Mouse (Mus musculus) cerebellum, postnatal 36 days (tissue): Measurements from ENCODE around the gene Tacr1.
"Not testable (repeated sequence)": the region's sequence is repeated elsewhere in the genome, so short reads cannot be mapped to it uniquely, and the experiment has no call there.

Experiments used
- DNase-seq, 2 experiments: peaks; one replicate each; pipeline ENCODE4 v3.0.0; 2021 to 2022; ENCODE audit warnings: mixed read lengths in 2 of 2

The Tacr1 gene

GRCm38 (mm10) chr6:82401595-82402451 is at the start of gene Tacr1:
Gene Tacr1, plus strand, starts transcription at chr6:82402334.
- DNase-seq: peak; percentile 25 to 28

GRCm38 (mm10) chr6:82376144-82376543 is 26.0 kb upstream of the Tacr1 start:
- no peak for DNase-seq

- DNase-seq: no peak
Observed at GRCm38 (mm10) chr6:82383556-82383955, 18.6 kb upstream of the Tacr1 start.

GRCm38 (mm10) chr6:82402501-82403495 is 664 bp downstream of the Tacr1 start:
- peak; percentile 28 to 34 for DNase-seq

- DNase-seq: no peak
Observed at GRCm38 (mm10) chr6:82418367-82418766, 16.2 kb downstream of the Tacr1 start.

GRCm38 (mm10) chr6:82420222-82420621 is 18.1 kb downstream of the Tacr1 start:
- DNase-seq: no peak

- DNase-seq: no peak
Observed at GRCm38 (mm10) chr6:82428890-82429289, 26.8 kb downstream of the Tacr1 start.

GRCm38 (mm10) chr6:82429766-82430165 is 27.6 kb downstream of the Tacr1 start:
- no peak for DNase-seq

GRCm38 (mm10) chr6:82437174-82437573 is 35.0 kb downstream of the Tacr1 start:
- DNase-seq: no peak

GRCm38 (mm10) chr6:82452206-82453095 is 50.3 kb downstream of the Tacr1 start:
- DNase-seq: not testable (repeated sequence)

- DNase-seq: no peak
Observed at GRCm38 (mm10) chr6:82455245-82455644, 53.1 kb downstream of the Tacr1 start.

GRCm38 (mm10) chr6:82457163-82457763 is 55.1 kb downstream of the Tacr1 start:
- no peak for DNase-seq

GRCm38 (mm10) chr6:82458762-82459389 is 56.7 kb downstream of the Tacr1 start:
- DNase-seq: no peak

- DNase-seq: no peak
Observed at GRCm38 (mm10) chr6:82463171-82463570, 61.0 kb downstream of the Tacr1 start.

- DNase-seq: no peak
Observed at GRCm38 (mm10) chr6:82474477-82474876, 72.3 kb downstream of the Tacr1 start.

- DNase-seq: no peak
Observed at GRCm38 (mm10) chr6:82483842-82484241, 81.7 kb downstream of the Tacr1 start.

GRCm38 (mm10) chr6:82494481-82494880 is 92.3 kb downstream of the Tacr1 start:
- DNase-seq: no peak

- DNase-seq: no peak
Observed at GRCm38 (mm10) chr6:82510843-82511416, 108.8 kb downstream of the Tacr1 start.

GRCm38 (mm10) chr6:82519626-82520025 is 117.5 kb downstream of the Tacr1 start:
- DNase-seq: no peak

GRCm38 (mm10) chr6:82522567-82522966 is 120.4 kb downstream of the Tacr1 start:
- DNase-seq: no peak
